Mouse (Mus musculus) lung, adult 18-20 months (tissue): ENCODE measurements around the gene Olfr283.
A peak's percentile ranks its signal among the peaks of the same experiment; 100 is the strongest.
"Not testable (repeated sequence)": the region's sequence is repeated elsewhere in the genome, so short reads cannot be mapped to it uniquely, and the experiment has no call there.

Experiments
- DNase-seq, 2 experiments: peaks; one replicate each; pipeline ENCODE4 v3.0.0; 2022; ENCODE audit warnings: mixed read lengths in 2 of 2

The Olfr283 gene

GRCm38 (mm10) chr15:98380846-98381245, at the start of gene Olfr283:
Gene Olfr283, minus strand, starts transcription at chr15:98380946.
- DNase-seq, result no peak

DNA sequence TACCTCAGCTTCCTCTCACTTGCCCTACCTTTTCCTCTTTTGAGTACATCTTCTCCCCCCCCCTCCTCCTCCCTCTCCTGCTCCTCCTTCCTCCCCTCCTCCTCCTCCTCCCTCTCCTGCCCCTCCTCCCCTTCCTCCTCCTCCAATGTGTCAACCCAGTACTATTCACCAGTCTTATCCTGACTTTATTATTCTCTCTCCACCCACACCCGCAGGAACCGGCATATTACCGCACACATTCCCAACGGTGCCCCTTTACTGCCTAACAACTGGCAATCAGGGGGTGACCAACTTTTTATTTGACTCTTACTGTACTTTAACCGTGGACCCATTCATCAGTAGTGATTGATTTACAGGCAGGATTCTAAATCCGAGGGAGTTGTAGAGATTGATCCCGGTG, 44.4 kb upstream of the Olfr283 start:
- no peak for DNase-seq

- DNase-seq, result no peak
Measured at GRCm38 (mm10) chr15:98424753-98425152, 44.0 kb upstream of the Olfr283 start.

GRCm38 (mm10) chr15:98424326-98424725, 43.6 kb upstream of the Olfr283 start:
- no peak for DNase-seq

GRCm38 (mm10) chr15:98420897-98421296, 40.2 kb upstream of the Olfr283 start:
- DNase-seq, result no peak

- DNase-seq, result no peak
Measured at GRCm38 (mm10) chr15:98418096-98418495, 37.4 kb upstream of the Olfr283 start.

GRCm38 (mm10) chr15:98417285-98417684, 36.5 kb upstream of the Olfr283 start:
- not testable (repeated sequence) for DNase-seq

- DNase-seq, result not testable (repeated sequence)
Measured at GRCm38 (mm10) chr15:98416802-98417201, 36.1 kb upstream of the Olfr283 start.

DNA sequence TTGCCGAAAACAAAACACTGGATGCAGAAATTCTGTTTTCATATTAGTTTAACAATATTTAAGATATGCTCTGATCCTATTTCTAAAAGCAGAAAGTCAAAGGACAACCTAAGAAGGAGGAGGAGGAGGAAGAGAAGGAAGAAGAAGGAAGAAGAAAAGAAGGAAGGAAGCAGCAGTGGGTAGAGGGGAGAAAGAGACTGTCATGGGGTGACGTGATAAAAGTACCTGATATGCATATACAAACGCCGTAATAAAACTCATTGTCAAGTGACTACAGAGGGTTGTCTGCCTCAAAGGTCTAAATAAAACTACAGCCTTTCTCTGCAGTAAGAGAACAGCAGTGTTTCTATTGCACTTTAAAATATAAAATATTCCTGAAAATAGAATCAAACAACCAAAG, 35.2 kb upstream of the Olfr283 start:
- no peak for DNase-seq

DNA sequence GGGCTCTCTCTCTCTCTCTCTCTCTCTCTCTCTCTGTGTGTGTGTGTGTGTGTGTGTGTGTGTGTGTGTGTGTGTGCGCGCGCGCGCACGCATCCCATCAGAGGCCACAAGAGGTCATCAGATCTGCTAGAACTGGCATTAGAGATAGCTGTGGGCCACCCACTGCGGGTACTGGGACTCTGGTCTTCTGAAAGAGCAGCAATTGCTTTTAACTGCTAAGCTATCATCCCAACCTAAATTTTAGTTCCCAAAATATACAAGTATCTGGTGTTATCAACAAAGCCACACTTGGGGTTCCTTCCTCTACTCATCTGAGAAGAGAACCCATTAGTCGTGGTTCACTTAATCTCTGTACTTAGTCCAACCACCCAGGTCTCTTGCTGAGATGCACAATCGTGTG, 29.5 kb upstream of the Olfr283 start:
- no peak for DNase-seq

- no peak for DNase-seq
Measured at GRCm38 (mm10) chr15:98409635-98410034, 28.9 kb upstream of the Olfr283 start.

GRCm38 (mm10) chr15:98408406-98409060, 27.8 kb upstream of the Olfr283 start:
- DNase-seq, result no peak

GRCm38 (mm10) chr15:98402356-98402755, 21.6 kb upstream of the Olfr283 start:
- no peak for DNase-seq

DNA sequence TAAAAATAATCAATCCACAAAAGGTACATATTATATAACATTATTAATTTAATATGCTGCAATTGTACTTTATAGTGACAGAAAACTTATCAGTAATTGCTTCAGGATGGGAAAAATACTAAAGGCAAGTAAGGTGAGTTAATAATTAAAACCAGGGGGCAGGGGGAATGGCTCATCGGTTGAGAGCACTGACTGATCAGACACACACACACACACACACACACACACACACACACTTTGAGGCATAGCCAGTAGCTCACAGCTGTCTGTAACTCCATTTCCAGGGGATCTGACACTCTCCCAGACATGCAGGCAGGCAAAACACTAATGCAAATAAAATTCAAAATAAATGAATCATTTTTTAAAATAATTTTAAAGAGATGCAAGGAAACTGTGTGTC, 16.4 kb upstream of the Olfr283 start:
- no peak for DNase-seq

GRCm38 (mm10) chr15:98391903-98392187, 11.1 kb upstream of the Olfr283 start:
- no peak for DNase-seq

GRCm38 (mm10) chr15:98391081-98391902, 10.5 kb upstream of the Olfr283 start:
- no peak for DNase-seq

DNA sequence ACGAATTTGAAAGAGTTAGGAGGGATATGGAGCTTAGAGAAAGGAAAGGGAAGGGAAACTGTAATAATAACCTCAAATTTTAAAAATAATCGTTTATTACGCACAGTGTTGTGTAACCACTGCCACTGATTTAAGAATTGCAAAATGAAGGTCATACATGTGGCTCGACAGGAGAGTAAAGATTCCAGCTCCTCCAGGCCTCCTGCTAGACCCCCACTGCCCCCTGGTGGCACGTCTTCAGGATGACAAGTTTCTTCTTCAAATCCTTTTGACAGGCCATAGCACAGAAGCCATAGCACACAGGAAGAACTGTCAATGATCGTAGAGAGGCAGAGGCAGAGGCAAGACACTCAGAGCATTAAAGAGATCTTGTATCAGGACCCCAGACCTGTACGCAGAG, 9.1 kb upstream of the Olfr283 start:
- peak; percentile 63 to 74 for DNase-seq

DNA sequence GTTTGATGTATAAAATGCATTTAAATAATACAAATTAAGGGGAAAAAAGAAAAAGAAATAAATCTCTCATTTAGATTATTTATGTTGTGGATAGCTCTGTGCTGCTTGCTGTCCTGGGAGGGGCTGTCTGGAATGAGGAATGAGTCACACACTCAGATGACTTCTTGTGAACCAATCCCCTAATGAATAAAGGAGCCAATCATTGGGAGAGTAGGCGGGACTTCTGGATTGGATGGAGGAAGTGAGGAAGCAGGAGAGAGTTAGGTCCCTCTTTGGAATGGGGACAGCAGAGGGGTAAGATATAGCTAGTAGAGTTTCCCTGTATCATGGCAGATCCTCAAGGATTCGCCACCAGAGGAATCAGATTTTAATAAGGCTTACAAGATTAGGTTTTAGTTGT, 6.9 kb upstream of the Olfr283 start:
- peak in 1 of 2 experiments; percentile 5 for DNase-seq

DNA sequence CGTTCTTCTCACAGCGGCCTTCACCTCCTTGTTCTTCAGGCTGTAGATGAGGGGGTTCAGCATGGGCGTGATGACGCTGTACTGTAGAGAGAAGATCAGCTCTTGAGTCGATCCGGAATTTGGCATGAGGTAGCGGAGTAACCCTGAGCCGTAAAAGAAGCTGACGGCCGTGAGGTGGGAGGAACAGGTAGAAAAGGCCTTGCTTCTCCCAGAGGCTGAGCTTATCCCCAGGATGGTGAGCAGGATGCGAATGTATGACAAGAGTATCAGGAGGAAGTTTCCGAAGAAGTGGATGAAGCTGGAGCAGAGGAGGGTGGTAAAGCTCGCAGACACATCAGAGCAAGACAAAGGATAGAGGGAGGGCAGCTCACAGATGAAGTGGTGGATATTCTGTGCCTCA, 2.5 kb downstream of the Olfr283 start:
- DNase-seq, result no peak

- no peak for DNase-seq
Measured at GRCm38 (mm10) chr15:98340887-98341286, 39.9 kb downstream of the Olfr283 start, which contains the start of gene Olfr284. Gene Olfr284, minus strand, starts transcription at chr15:98340987.
